Mouse (Mus musculus) T-cell, adult 2 months (primary cell): ENCODE data around the gene Acadm.

Experiments
- DNase-seq: peaks from one replicate; pipeline ENCODE4 v3.0.0; 2022; ENCODE audit warnings: low spot score

The Acadm gene

DNA sequence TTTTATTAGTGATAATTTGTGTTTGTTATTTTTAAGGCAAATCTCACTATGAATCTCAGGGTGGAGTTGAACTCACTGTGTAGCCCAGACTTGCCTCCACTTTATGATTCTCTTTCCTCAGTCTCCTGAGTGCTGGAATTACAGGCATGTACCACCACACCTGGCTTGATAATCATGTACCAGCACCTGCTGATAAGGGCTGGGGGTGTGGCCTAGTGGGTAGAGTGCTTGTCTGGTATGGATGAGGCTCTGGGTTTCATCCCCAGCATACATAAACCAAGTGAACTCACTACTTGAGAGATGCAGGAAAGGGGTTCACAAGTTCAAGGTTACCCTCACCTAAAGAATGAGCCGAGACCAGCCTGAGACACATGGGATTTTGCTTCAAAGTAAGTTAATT, 42.5 kb downstream of the Acadm start:
- no peak for DNase-seq

DNA sequence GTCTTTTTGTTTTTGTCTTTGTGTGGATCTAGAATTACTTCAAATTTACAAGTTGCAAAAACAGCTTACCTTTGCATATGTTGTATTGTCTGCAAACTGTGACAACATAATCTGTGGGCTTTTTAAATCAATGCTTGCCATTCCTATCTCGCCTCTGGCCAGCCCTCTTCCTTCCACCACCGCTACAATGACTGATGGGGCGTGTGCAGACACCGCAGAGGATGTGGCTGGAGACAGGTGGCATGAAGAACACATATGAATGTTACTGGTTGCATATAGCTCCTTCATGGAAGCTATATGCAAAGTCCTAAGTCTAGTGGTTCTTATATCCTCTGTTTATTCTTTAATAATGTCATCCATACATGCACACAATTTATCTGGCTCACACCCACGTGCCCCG, 47.2 kb downstream of the Acadm start:
- DNase-seq: peak; percentile 17

DNA sequence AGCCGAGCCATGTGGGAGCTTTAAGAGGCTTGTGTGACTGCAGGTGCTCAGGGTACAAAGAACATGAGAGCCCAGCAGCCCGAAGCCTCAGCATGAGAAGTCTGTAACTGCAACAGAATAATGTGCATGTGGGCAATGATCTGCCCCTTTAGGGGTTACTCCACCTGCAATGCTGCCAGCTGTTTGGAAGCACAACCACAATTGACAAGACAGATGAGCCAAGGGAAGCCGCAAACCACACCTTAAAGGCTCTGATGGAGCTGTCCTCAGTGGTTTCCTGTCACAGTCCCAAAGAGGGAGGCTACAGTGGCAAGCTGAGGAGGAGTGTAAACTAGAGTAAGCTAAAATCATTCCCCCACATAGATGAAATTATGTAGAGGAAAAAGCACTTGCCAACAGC, 49.0 kb downstream of the Acadm start:
- DNase-seq: peak; percentile 74

DNA sequence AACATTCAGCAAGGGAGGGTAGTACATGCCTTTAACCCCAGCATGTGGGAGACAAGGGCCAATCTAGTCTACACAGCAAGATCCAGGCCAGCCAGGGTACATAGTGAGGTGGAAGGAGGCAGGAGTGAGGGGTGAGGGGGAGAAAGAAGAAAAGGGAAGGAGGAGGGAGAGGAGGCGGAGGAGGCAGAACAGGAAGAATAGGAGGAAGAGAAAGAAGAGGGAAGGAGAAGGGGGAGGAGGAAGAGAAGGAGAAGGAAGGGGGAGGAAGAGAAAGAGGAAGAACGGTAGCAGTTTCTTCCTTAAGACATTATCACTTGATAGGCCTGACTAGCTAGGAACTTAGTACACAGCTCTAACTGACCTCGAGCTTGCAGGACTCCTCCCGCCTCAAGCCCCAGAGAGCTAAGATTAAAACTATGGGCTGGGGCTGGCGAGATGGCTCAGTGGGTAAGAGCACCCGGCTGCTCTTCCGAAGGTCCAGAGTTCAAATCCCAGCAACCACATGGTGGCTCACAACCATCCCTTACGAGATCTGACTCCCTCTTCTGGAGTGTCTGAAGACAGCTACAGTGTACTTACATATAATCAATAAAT, 55.1 kb downstream of the Acadm start:
- DNase-seq: no peak

DNA sequence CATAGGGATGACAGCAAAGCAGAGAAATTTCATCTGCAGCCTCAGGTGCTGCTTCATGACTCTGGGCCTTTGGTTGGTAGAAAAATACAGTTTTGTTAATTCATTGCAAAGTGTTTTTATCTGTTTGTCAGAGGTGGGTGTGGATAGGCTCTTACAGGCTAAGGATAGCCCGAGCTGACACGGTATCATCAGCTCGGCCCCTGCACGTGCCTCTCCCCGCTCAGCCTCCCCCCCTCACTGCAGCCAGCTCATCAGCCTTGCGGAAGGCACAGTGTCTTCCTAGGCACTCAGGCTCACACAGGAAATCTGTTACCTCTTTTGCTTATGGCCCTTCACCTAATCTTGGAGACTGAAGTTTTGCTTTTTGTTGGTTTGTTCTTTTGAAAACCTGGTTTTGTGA, 56.3 kb downstream of the Acadm start:
- DNase-seq: no peak

DNA sequence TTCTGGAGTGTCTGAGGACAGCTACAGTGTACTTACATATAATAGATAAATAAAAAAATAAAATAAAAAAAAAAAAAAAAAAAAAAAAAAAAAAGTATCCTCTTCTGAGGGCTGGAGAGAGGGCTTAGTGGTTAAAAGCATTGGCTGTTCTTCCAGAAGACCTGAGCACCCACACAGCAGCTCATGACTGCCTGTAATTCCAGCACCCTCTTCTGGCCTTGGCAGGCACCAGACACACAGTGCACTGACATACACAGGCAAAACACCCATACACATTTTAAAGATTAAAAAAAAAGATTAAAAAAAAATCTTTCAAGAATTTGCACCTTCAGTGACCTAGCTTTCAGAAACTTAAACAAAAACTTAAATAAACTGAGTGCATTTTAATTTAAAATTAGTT, 58.1 kb downstream of the Acadm start:
- no peak for DNase-seq
